Mouse (Mus musculus): ENCODE measurements at regions not wholly inside any gene's neighbourhood (a gene's known extent, or its start where the extent isn't known, plus 50 kb on each side); places are given as distances from the start of the nearest gene placed in this dataset.

GRCm38 (mm10) chr5:111553471-111554382 is 136.6 kb downstream of the Mn1 start:
- DNase-seq, result no peak

GRCm38 (mm10) chr5:111554551-111555311 is 137.6 kb downstream of the Mn1 start:
- DNase-seq, result no peak

- DNase-seq, result no peak
Measured at GRCm38 (mm10) chr5:111555312-111555957, 138.3 kb downstream of the Mn1 start.

GRCm38 (mm10) chr5:111555981-111556380 is 138.8 kb downstream of the Mn1 start:
- no peak for DNase-seq

- DNase-seq, result no peak
Measured at GRCm38 (mm10) chr5:111560432-111560831, 143.3 kb downstream of the Mn1 start.

- DNase-seq, result no peak
Measured at GRCm38 (mm10) chr5:111561301-111561700, 144.1 kb downstream of the Mn1 start.

- DNase-seq, result no peak
Measured at GRCm38 (mm10) chr5:111570826-111571225, 153.7 kb downstream of the Mn1 start.

GRCm38 (mm10) chr5:111573265-111573873 is 156.2 kb downstream of the Mn1 start:
- DNase-seq, result no peak

GRCm38 (mm10) chr5:111574219-111574840 is 157.2 kb downstream of the Mn1 start:
- no peak for DNase-seq

- DNase-seq, result no peak
Measured at GRCm38 (mm10) chr5:111575376-111575775, 158.2 kb downstream of the Mn1 start.

GRCm38 (mm10) chr5:111577441-111577840 is 156.3 kb upstream of the Gm26897 start:
- peak; percentile 36 for DNase-seq

GRCm38 (mm10) chr5:111578088-111578487 is 155.6 kb upstream of the Gm26897 start:
- DNase-seq, result no peak

GRCm38 (mm10) chr5:111578977-111579727 is 154.6 kb upstream of the Gm26897 start:
- DNase-seq, result no peak

- peak; percentile 28 for DNase-seq
Measured at GRCm38 (mm10) chr5:111580870-111581771, 152.6 kb upstream of the Gm26897 start.

- DNase-seq, result no peak
Measured at GRCm38 (mm10) chr5:111582004-111582403, 151.7 kb upstream of the Gm26897 start.

GRCm38 (mm10) chr5:111590619-111591081 is 143.1 kb upstream of the Gm26897 start:
- no peak for DNase-seq

- no peak for DNase-seq
Measured at GRCm38 (mm10) chr5:111592807-111593206, 140.9 kb upstream of the Gm26897 start.

GRCm38 (mm10) chr5:111594111-111594510 is 139.6 kb upstream of the Gm26897 start:
- DNase-seq, result no peak

- DNase-seq, result peak; percentile 30
Measured at GRCm38 (mm10) chr5:111595438-111595837, 138.3 kb upstream of the Gm26897 start.

- no peak for DNase-seq
Measured at GRCm38 (mm10) chr5:111597733-111598132, 136.0 kb upstream of the Gm26897 start.
